In genomic region chr12:53300964-53301363, GRCm38 (mm10) we compare ENCODE assay signal across 10 mouse cellular contexts. TPM values are rescaled to one million over a fixed set of nuclear protein-coding genes. Genes with fewer than 3 reads are reported as not detected.
DNase-seq lines count a peak whose midpoint lies in the region; ATAC-seq and TF ChIP-seq lines count a peak whose summit lies in the region.
"Had no signal": no experiment of that assay in that cellular context is flagged by ENCODE, and none has a peak within 500 bp of the region (broad histone marks: within the 10 kb centered on the region; RNA-seq: fewer than 3 reads in every experiment).

No protein-coding gene starts in this region.

- no peak overlapping the region for H3K9ac ChIP-seq in midbrain, postnatal 0 days (replicated peaks; ENCODE audit: low read length, poor library complexity, severe bottlenecking)
- H3K9ac ChIP-seq in midbrain, embryonic 16.5 days (ENCODE audit: low read depth, low read length): no peak overlapping the region
- H3K9ac ChIP-seq: hindbrain, embryonic 15.5 days; neural tube, embryonic 12.5 days had no signal

- H3K36me3 ChIP-seq in midbrain, postnatal 0 days (ENCODE audit: insufficient read depth, low read length): no peaks in the 10 kb centered on the region
- H3K36me3 ChIP-seq in midbrain, embryonic 16.5 days (ENCODE audit: control insufficient read depth, insufficient read depth, low read length): no peaks in the 10 kb centered on the region
- H3K36me3 ChIP-seq: hindbrain, embryonic 15.5 days; neural tube, embryonic 12.5 days had no signal

- peak; percentile 59 for TF ChIP-seq CTCF in midbrain, postnatal 0 days (IDR thresholded peaks at IDR 0.05)

- no peak for ATAC-seq in midbrain, postnatal 0 days (ENCODE audit: low FRiP score)
- no peak for ATAC-seq in midbrain, embryonic 16.5 days

- no peak overlapping the region for H3K4me3 ChIP-seq in midbrain, postnatal 0 days (ENCODE audit: low read depth, low read length)
- no peak overlapping the region for H3K4me3 ChIP-seq in midbrain, embryonic 16.5 days (ENCODE audit: low read depth, low read length)
- H3K4me3 ChIP-seq: hindbrain, embryonic 15.5 days; neural tube, embryonic 12.5 days had no signal

- H3K9me3 ChIP-seq in midbrain, postnatal 0 days (ENCODE audit: low read length): no peaks in the 10 kb centered on the region
- no peaks in the 10 kb centered on the region for H3K9me3 ChIP-seq in midbrain, embryonic 16.5 days (replicated peaks; ENCODE audit: control insufficient read depth, low read length, poor library complexity, severe bottlenecking)
- H3K9me3 ChIP-seq: hindbrain, embryonic 15.5 days; neural tube, embryonic 12.5 days had no signal

- no peak overlapping the region for H3K4me2 ChIP-seq in midbrain, postnatal 0 days (ENCODE audit: low read depth, low read length, poor library complexity, severe bottlenecking)
- H3K4me2 ChIP-seq in midbrain, embryonic 16.5 days (ENCODE audit: low read length): no peak overlapping the region
- H3K4me2 ChIP-seq: hindbrain, embryonic 15.5 days; neural tube, embryonic 12.5 days had no signal

- H3K27me3 ChIP-seq in midbrain, postnatal 0 days (ENCODE audit: insufficient read depth, low read length): no peaks in the 10 kb centered on the region
- no peaks in the 10 kb centered on the region for H3K27me3 ChIP-seq in midbrain, embryonic 16.5 days (ENCODE audit: control insufficient read depth, insufficient read depth, low read depth, low read length)
- H3K27me3 ChIP-seq: hindbrain, embryonic 15.5 days; neural tube, embryonic 12.5 days had no signal

- peak; percentile 30 to 40 for DNase-seq in frontal cortex, postnatal 36 days (ENCODE audit: low spot score in 2 of 2)
- DNase-seq in frontal cortex, postnatal 14 days (ENCODE audit: low spot score in 2 of 2): no peak
- peak; percentile 36 for DNase-seq in midbrain, postnatal 0 days (ENCODE audit: low spot score)
- DNase-seq in brain, adult 2 months (ENCODE audit: low read depth, low spot score): peak; percentile 81
- peak; percentile 22 for DNase-seq in left cerebral cortex, postnatal 4 days
- DNase-seq in layer of hippocampus, adult 9-11 months: no peak
- DNase-seq in gastrocnemius, postnatal 14 days: no peak

- no peaks in the 10 kb centered on the region for H3K4me1 ChIP-seq in midbrain, postnatal 0 days (ENCODE audit: insufficient read depth, low read length)
- H3K4me1 ChIP-seq in midbrain, embryonic 16.5 days (ENCODE audit: control insufficient read depth, insufficient read depth, low read length): peaks cover 8% of the 10 kb centered on the region; the same call in 1 of the 2 replicates

- intact Hi-C loops in left cerebral cortex, postnatal 4 days (cut with DNase I): no loop called here
- intact Hi-C loops in gastrocnemius, postnatal 14 days (cut with DNase I; ENCODE audit: low total_unique reads): no loop called here

- no peak overlapping the region for H3K27ac ChIP-seq in midbrain, postnatal 0 days (ENCODE audit: low read depth, low read length)
- H3K27ac ChIP-seq in midbrain, embryonic 16.5 days (ENCODE audit: low read length): no peak overlapping the region
- H3K27ac ChIP-seq: hindbrain, embryonic 15.5 days; neural tube, embryonic 12.5 days had no signal

- 45% methylated on average over 2 of the region's 2 CpGs for WGBS in midbrain, postnatal 0 days
- 45% methylated on average over 2 of the region's 2 CpGs for WGBS in midbrain, embryonic 16.5 days

RNA-seq across cellular contexts. Expression of gene Npas3, which starts 52.5 kb away (rescaled TPM):
- 53.8 and 58.7 TPM in 2 replicates for total RNA-seq in midbrain, postnatal 0 days (2014; rRNA removed)
- 30.0 and 34.2 TPM in 2 replicates for polyA plus RNA-seq in midbrain, postnatal 0 days (2015; fragmentation: Nextera tagmentation; extraction: Ambion mirVana)
- 25.1 and 27.9 TPM in 2 replicates for polyA plus RNA-seq in midbrain, embryonic 16.5 days (2015; fragmentation: Nextera tagmentation; extraction: Ambion mirVana)
- 10 to 100 TPM; 43.7 to 47.4 TPM for total RNA-seq in left cerebral cortex, postnatal 4 days (2021)
- total RNA-seq in gastrocnemius, postnatal 14 days (2021): 1 to 10 TPM in 1 of 2 experiments, under 1 TPM in 1; 0.47 to 1.5 TPM

Comparison
In these comparisons a context has a peak if more than half of its experiments do, and no peak if none do; other contexts are left out.
1. DNase-seq: peak in frontal cortex, postnatal 36 days (2 of 2), midbrain, postnatal 0 days (single experiment), brain, adult 2 months (single experiment) and left cerebral cortex, postnatal 4 days (single experiment); none in frontal cortex, postnatal 14 days (0 of 2), layer of hippocampus, adult 9-11 months (single experiment) and gastrocnemius, postnatal 14 days (single experiment).
2. RNA of gene Npas3, which starts 52.5 kb away (total RNA-seq): 53.8 to 58.7 TPM in midbrain, postnatal 0 days and 43.7 to 47.4 TPM in left cerebral cortex, postnatal 4 days; 0.47 to 1.5 TPM in gastrocnemius, postnatal 14 days; every median in the first group is over 10 times any median in the second.